Mouse (Mus musculus) hematopoietic multipotent progenitor cell, adult 10-12 weeks (in vitro differentiated cells): Measurements from ENCODE around the gene Gpsm1. TPM values are rescaled to one million over a fixed set of nuclear protein-coding genes. Genes with fewer than 3 reads are reported as not detected.

ENCODE experiments used
- polyA plus RNA-seq: library from polyadenylated mRNA; stranded (reverse); fragments of >175 nt; gene quantifications from 2 replicates; pipeline ENCODE4 v1.2.3, GENCODE M21; 2012; ENCODE audit warnings: low replicate concordance

Gpsm1 gene
- polyA plus RNA-seq = 29.0 and 82.6 TPM in 2 replicates

GRCm38 (mm10) chr2:26315072-26315924, at the start of gene Gpsm1:
Gpsm1 (plus strand) TSS chr2:26315515.

GRCm38 (mm10) chr2:26294457-26294856, 20.9 kb upstream of the Gpsm1 start, which contains the start of gene Ccdc187:
Ccdc187 (minus strand) TSS chr2:26294557.

GRCm38 (mm10) chr2:26351358-26352290, 36.3 kb downstream of the Gpsm1 start, which contains the start of gene Dnlz:
Dnlz (minus strand) TSS chr2:26352110.

DNA sequence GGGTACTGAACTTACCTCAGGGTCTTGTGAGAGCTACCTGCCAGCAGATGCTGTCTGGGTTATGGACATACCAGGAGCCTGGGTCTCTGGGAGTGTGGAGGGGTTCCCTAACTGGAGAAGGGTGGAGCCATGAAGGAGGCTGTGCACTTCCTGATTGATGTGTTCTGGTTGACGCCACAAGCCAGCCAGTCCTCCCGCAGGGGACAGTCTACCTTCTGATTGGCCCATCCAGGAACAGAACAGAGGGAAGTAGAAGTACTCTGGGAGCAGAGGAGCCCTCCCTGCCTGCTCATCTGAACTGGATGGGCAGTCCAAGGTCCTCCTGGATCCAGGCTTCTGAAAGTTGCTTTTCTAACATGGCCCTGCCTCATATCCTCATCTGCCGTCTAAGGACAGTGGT, 45.5 kb downstream of the Gpsm1 start, which contains the start of gene Card9:
Card9 (minus strand) TSS at position 147 of the 400 bp plus-strand sequence.

GRCm38 (mm10) chr2:26380131-26380771, 64.9 kb downstream of the Gpsm1 start, which contains the start of gene Snapc4:
Snapc4 (minus strand) TSS chr2:26380653.

DNA sequence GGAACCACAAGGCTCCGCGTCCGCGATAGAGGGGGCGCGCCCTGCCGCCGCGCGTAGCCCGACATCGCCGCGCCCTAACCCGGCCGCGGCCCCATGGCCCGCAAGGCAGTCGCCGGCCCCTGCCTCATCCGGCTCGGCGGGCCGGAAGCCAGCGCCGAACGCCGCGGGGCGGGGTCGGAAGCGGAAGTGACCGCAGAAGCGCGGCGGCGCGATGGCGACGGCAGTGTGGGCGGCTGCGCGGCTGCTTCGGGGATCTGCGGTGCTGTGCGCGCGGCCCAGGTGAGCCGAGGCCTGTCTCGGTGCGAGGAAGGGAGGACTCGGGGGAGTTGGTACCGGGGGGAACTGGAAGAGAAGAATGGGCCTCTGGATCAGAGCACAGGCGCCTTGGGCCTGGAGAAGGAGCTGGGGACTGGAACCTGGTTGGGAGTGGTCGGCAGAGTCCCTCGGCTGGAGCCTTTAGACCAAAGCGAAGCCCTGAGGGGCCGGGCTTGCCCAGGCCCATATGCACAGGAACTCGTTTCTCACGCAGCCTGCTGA, 73.9 kb downstream of the Gpsm1 start, which contains the start of the genes Entr1 and Pmpca:
Entr1 (minus strand) TSS at position 163 of the 537 bp plus-strand sequence.
Pmpca (plus strand) TSS at position 186 of the 537 bp plus-strand sequence.

Other genes starting within 250 kb of the Gpsm1 start
- gene Nacc2, start 192.3 kb upstream of the Gpsm1 start, polyA plus RNA-seq = 11.9 and 23.0 TPM in 2 replicates
- not detected in 2 replicates for gene Lhx3, start 107.2 kb upstream of the Gpsm1 start, polyA plus RNA-seq
- 4.6 and 5.8 TPM in 2 replicates for gene Qsox2, start 78.0 kb upstream of the Gpsm1 start, polyA plus RNA-seq
- not detected in 2 replicates for gene Ccdc187, start 21.0 kb upstream of the Gpsm1 start, polyA plus RNA-seq
- gene Dnlz, start 36.6 kb downstream of the Gpsm1 start, polyA plus RNA-seq = 14.9 and 19.2 TPM in 2 replicates
- gene Card9, start 45.4 kb downstream of the Gpsm1 start, polyA plus RNA-seq = 22.5 and 86.0 TPM in 2 replicates
- 44.9 and 49.0 TPM in 2 replicates for gene Snapc4, start 65.1 kb downstream of the Gpsm1 start, polyA plus RNA-seq
- 76.2 and 135 TPM in 2 replicates for gene Entr1, start 73.8 kb downstream of the Gpsm1 start, polyA plus RNA-seq
- 193 and 219 TPM in 2 replicates for gene Pmpca, start 73.8 kb downstream of the Gpsm1 start, polyA plus RNA-seq
- gene Inpp5e, start 93.7 kb downstream of the Gpsm1 start, polyA plus RNA-seq = 20.0 and 21.3 TPM in 2 replicates
- gene Sec16a, start 129.7 kb downstream of the Gpsm1 start, polyA plus RNA-seq = 40.3 and 54.5 TPM in 2 replicates
- 58.7 and 58.9 TPM in 2 replicates for gene Notch1, start 201.1 kb downstream of the Gpsm1 start, polyA plus RNA-seq